27 mouse cellular contexts compared by ENCODE assay signal in the genomic region with DNA sequence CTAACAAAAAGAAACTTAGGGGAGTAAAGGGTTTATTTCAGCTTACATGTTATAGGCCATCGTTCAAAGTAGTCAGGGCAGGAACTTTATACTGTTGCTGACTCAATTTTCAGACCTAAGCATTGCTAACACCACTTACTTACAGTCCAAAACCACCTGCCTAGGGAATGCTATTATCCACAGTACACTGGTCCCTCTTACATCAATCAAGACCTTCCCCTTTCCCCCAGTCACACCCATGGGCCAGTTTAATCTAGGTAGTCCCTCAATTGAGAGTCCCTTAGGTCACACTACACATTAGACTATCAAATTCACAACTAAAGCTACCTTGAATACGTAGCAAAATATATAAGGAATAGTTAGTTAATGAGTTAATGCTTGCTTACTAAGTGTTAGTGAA.
"Had no signal": no experiment of that assay in that cellular context is flagged by ENCODE, and none has a peak within 500 bp of the region (broad histone marks: within the 10 kb centered on the region; RNA-seq: fewer than 3 reads in every experiment).

No protein-coding gene starts in this region.

- DNase-seq: cerebellum, adult 9-10 months; cerebellum, adult 9-11 months; cerebellum, postnatal 10 days; cerebellum, postnatal 14 days; cerebellum, postnatal 25 days; cerebellum, postnatal 36 days; embryo, embryonic 11 days; forebrain, postnatal 0 days; gastrocnemius, adult 2 months; gastrocnemius, postnatal 10 days; gastrocnemius, postnatal 14 days; gastrocnemius, postnatal 25 days; gastrocnemius, postnatal 36 days; heart, adult 11 months; heart, adult 18-20 months; heart, adult 2 months had no signal

- H3K27ac ChIP-seq: embryonic facial prominence, embryonic 10.5 days; embryonic facial prominence, embryonic 12.5 days; embryonic facial prominence, embryonic 13.5 days; embryonic facial prominence, embryonic 15.5 days; forebrain, embryonic 10.5 days; forebrain, embryonic 12.5 days; forebrain, embryonic 13.5 days; forebrain, embryonic 15.5 days; gastrocnemius, adult 2 months; heart, adult 2 months had no signal

- H3K4me2 ChIP-seq: embryonic facial prominence, embryonic 12.5 days; embryonic facial prominence, embryonic 13.5 days; embryonic facial prominence, embryonic 15.5 days; forebrain, embryonic 12.5 days; forebrain, embryonic 13.5 days; forebrain, embryonic 15.5 days had no signal

- H3K4me1 ChIP-seq: embryonic facial prominence, embryonic 10.5 days; embryonic facial prominence, embryonic 12.5 days; embryonic facial prominence, embryonic 13.5 days; embryonic facial prominence, embryonic 15.5 days; forebrain, embryonic 10.5 days; forebrain, embryonic 12.5 days; forebrain, embryonic 13.5 days; forebrain, embryonic 15.5 days had no signal

- H3K4me3 ChIP-seq: embryonic facial prominence, embryonic 10.5 days; embryonic facial prominence, embryonic 12.5 days; embryonic facial prominence, embryonic 13.5 days; embryonic facial prominence, embryonic 15.5 days; erythroblast, embryonic 14.5 days; forebrain, embryonic 10.5 days; forebrain, embryonic 12.5 days; forebrain, embryonic 13.5 days; forebrain, embryonic 15.5 days; gastrocnemius, adult 2 months; heart, adult 2 months had no signal

- H3K27me3 ChIP-seq: embryonic facial prominence, embryonic 12.5 days; embryonic facial prominence, embryonic 13.5 days; embryonic facial prominence, embryonic 15.5 days; forebrain, embryonic 12.5 days; forebrain, embryonic 13.5 days; forebrain, embryonic 15.5 days had no signal

- ATAC-seq: forebrain, embryonic 13.5 days; forebrain, embryonic 14.5 days; forebrain, embryonic 15.5 days; forebrain, embryonic 16.5 days; forebrain, postnatal 0 days had no signal

- H3K9ac ChIP-seq: embryonic facial prominence, embryonic 12.5 days; embryonic facial prominence, embryonic 13.5 days; embryonic facial prominence, embryonic 15.5 days; forebrain, embryonic 12.5 days; forebrain, embryonic 13.5 days; forebrain, embryonic 15.5 days; forebrain, postnatal 0 days had no signal
